Mouse (Mus musculus): ENCODE results near the gene Mutyh.
"Not testable (repeated sequence)": the region's sequence is repeated elsewhere in the genome, so short reads cannot be mapped to it uniquely, and the experiment has no call there.

The Mutyh gene

DNA sequence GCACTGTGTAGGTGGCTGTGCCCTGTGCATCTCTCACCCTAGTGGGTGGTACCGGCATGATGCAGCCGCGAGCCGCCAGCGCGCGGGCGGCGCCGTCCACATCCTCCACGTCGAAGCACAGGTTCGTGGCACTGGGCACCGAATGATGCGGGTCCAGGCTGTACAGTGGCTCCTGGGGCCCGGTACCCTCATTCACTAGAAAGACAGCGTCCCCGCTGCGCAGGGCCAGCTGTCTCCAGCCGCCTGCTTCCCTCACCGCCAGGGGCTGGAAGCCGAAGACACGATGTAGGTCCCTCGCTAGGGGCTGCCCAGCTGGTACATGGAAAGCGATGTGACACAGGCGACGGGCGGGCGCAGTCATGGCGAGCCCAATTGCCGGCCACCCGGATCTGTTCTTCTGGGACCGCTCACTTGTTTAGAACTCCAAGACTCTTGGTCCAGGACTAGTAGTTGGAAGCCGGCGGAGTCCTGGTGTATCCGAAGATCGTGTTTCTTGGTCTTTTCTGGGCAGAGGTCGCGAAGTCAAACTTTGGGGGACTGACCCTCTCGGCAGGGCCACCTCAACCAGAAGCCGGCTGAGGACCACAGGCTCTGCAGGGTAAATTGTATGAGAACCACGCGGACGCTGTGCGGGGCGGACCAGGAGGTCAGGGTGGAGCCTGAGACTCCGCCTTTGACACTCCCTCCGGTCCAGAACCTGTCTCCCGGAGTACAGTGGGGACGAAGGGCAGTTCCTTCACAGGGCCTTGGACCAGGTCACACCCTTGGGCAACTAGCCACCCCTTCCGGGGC, 13.6 kb downstream of the Mutyh start:
- DNase-seq (ENCODE audit: low spot score) = peak; percentile 53

GRCm38 (mm10) chr4:116821694-116822016, 14.1 kb downstream of the Mutyh start, which contains the start of gene Hpdl:
Hpdl (minus strand) TSS chr4:116821707.
- no peak for DNase-seq (ENCODE audit: low spot score)

GRCm38 (mm10) chr4:116824541-116825004, 17.1 kb downstream of the Mutyh start:
- DNase-seq (ENCODE audit: low spot score) = peak; percentile 61

- DNase-seq (ENCODE audit: low spot score) = peak; percentile 27
These were observed 20.3 kb downstream of the Mutyh start for GRCm38 (mm10) chr4:116827819-116828218.

DNA sequence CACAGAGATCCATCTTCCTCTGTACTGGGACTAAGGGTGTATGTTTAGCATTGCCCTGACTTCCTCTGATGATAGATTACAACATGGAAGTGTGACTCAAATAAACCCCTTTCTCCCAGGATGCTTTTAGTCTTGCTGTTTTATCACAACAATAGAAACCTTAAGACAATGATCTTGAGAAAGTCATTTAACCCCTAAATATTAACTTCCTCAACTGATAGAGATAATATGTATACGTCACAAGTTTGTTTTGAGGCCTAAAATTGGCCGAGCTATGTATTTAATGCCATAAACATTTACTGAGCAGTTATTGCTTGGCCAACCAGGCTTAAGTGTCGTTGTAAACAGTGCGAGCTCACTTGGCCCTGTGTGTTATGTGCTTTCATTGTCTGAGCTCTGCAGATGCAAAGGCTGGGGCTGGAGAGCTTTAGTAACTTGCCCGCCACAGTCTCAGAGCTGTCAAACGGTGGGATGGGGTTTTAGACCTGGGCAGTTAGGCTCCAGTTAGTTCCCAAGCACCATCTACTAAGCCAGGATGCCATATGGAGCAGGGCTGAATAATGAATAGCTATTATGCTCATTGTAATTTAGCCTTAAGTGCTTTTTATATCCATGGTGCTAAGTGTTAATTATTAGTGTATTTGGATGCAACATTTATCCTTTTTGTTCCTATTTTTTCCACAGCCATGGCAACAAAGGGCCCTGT, 22.0 kb downstream of the Mutyh start:
- no peak for DNase-seq (ENCODE audit: low spot score)

GRCm38 (mm10) chr4:116830070-116830368, 22.5 kb downstream of the Mutyh start:
- DNase-seq (ENCODE audit: low spot score) = no peak

GRCm38 (mm10) chr4:116838999-116839398, 31.5 kb downstream of the Mutyh start:
- DNase-seq (ENCODE audit: low spot score) = no peak

DNA sequence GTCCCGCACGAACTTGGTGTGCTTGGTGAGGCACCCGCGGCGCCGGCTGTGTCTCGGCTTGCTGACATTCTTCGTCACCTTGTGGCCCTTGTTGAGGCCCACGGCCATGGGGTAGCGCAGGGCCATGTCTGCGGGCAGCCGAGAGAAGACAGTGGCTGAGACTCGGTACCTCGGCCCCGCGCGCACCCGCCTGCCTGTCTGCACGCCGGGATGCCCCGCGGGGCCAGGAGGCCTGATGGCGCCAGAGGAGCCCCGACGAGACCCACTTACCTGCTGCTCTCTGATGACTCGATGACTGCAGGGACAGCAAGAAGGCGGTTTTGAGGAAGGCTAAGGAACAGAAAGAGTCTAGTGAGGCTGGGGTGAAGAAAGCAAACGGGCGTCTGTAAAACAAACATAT, 32.6 kb downstream of the Mutyh start:
- DNase-seq (ENCODE audit: low spot score) = not testable (repeated sequence)

GRCm38 (mm10) chr4:116840841-116841240, 33.3 kb downstream of the Mutyh start:
- no peak for DNase-seq (ENCODE audit: low spot score)

GRCm38 (mm10) chr4:116844324-116844723, 36.8 kb downstream of the Mutyh start:
- no peak for DNase-seq (ENCODE audit: low spot score)

DNA sequence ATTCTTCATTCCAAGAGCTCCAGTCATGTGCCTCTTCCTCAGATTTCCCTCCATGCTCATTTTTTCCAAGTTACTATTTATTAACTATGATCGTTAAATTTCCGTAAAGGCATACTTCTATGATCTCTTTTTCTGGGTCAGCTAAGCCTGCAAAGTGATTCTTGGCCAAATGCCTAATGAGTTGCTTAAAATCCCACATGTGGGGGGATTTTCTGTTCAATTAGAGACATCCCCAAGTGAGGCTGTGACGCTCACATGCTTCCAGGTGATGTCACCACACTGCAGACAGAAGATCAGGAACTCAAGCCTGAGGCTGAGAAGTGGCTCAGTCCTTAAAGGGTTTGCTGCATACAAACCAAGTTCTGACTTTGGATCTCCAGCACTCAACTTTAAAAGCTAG, 42.4 kb downstream of the Mutyh start:
- DNase-seq (ENCODE audit: low spot score) = no peak

- no peak for DNase-seq (ENCODE audit: low spot score)
These were observed 46.8 kb downstream of the Mutyh start for GRCm38 (mm10) chr4:116854286-116854685.

GRCm38 (mm10) chr4:116857203-116857602, 49.7 kb downstream of the Mutyh start:
- DNase-seq (ENCODE audit: low spot score) = no peak

GRCm38 (mm10) chr4:116859711-116860110, 52.2 kb downstream of the Mutyh start:
- DNase-seq (ENCODE audit: low spot score) = no peak

GRCm38 (mm10) chr4:116862023-116862422, 54.5 kb downstream of the Mutyh start:
- no peak for DNase-seq (ENCODE audit: low spot score)
